Mouse (Mus musculus) bone marrow macrophage, adult 2 months (primary cell): Measurements from ENCODE around the gene Sypl.

ENCODE experiments used
- CTCF ChIP-seq: IDR thresholded peaks from 2 replicates; pipeline ENCODE4 v1.5.1; 2012; ENCODE audit warnings: low read depth, mild to moderate bottlenecking, low read length, moderate library complexity
- POLR2A ChIP-seq: IDR thresholded peaks from 2 replicates; pipeline ENCODE4 v1.6.1; 2012; ENCODE audit warnings: mild to moderate bottlenecking, low read depth, low read length, borderline replicate concordance

GRCm38 (mm10) chr12:32972287-32972686, 18.6 kb downstream of the Sypl start:
- TF ChIP-seq CTCF (no peak), POLR2A (no peak)
